Mouse (Mus musculus): ENCODE measurements around the gene Exosc8.
A peak's percentile ranks its signal among the peaks of the same experiment; 100 is the strongest.

- TF ChIP-seq ZC3H11A (IDR thresholded peaks at IDR 0.05; ENCODE audit: borderline replicate concordance, low read depth, low read length) (no peak), HCFC1 (IDR thresholded peaks at IDR 0.05; ENCODE audit: borderline replicate concordance, insufficient read depth, low read length) (no peak), ZNF384 (IDR thresholded peaks at IDR 0.05; ENCODE audit: low read depth, low read length) (peak; percentile 87)
These were observed 1.1 kb upstream of the Exosc8 start for GRCm38 (mm10) chr3:54736101-54736927.
